Comparison of ENCODE assay signal across 26 mouse cellular contexts in genomic region chr5:132027859-132028498, GRCm38 (mm10).
DNase-seq lines count a peak whose midpoint lies in the region; ATAC-seq and TF ChIP-seq lines count a peak whose summit lies in the region.
"Had no signal": no experiment of that assay in that cellular context is flagged by ENCODE, and none has a peak within 500 bp of the region (broad histone marks: within the 10 kb centered on the region; RNA-seq: fewer than 3 reads in every experiment).

No protein-coding gene starts in this region.

- no peak overlapping the region for H3K4me3 ChIP-seq in forebrain, embryonic 15.5 days
- H3K4me3 ChIP-seq in forebrain, embryonic 10.5 days = no peak overlapping the region
- H3K4me3 ChIP-seq in lung, embryonic 16.5 days (ENCODE audit: low read length) = no peak overlapping the region
- H3K4me3 ChIP-seq in lung, postnatal 0 days (ENCODE audit: low read depth, low read length) = no peak overlapping the region
- H3K4me3 ChIP-seq in embryonic fibroblast, embryonic 13.5 days (ENCODE audit: insufficient read depth, low read length) = no peak overlapping the region
- H3K4me3 ChIP-seq: forebrain, embryonic 12.5 days; hindbrain, embryonic 10.5 days; hindbrain, embryonic 15.5 days; left cerebral cortex, adult 2 months; liver, embryonic 15.5 days; midbrain, embryonic 12.5 days; neural tube, embryonic 13.5 days; stomach, embryonic 15.5 days had no signal

- H3K27ac ChIP-seq in forebrain, embryonic 15.5 days (replicated peaks) = 0 out of 2 replicates have a peak overlapping the region, but pooled peaks have one; percentile 20
- no peak overlapping the region for H3K27ac ChIP-seq in forebrain, embryonic 10.5 days
- H3K27ac ChIP-seq in lung, embryonic 16.5 days (ENCODE audit: low read length) = no peak overlapping the region
- no peak overlapping the region for H3K27ac ChIP-seq in lung, postnatal 0 days (ENCODE audit: low read length)
- peak overlapping the region; percentile 82 for H3K27ac ChIP-seq in embryonic fibroblast, embryonic 13.5 days (ENCODE audit: insufficient read depth, low read length)
- H3K27ac ChIP-seq: forebrain, embryonic 12.5 days; hindbrain, embryonic 10.5 days; hindbrain, embryonic 15.5 days; left cerebral cortex, adult 2 months; liver, embryonic 15.5 days; midbrain, embryonic 12.5 days; neural tube, embryonic 13.5 days; stomach, embryonic 15.5 days had no signal

- 56% methylated on average over 5 of the region's 5 CpGs for WGBS in forebrain, embryonic 15.5 days
- WGBS in forebrain, embryonic 10.5 days = 85% methylated on average over 5 of the region's 5 CpGs
- 47% methylated on average over 5 of the region's 5 CpGs for WGBS in lung, embryonic 16.5 days
- 57% methylated on average over 5 of the region's 5 CpGs for WGBS in lung, postnatal 0 days

- no peaks in the 10 kb centered on the region for H3K36me3 ChIP-seq in forebrain, embryonic 15.5 days
- H3K36me3 ChIP-seq in forebrain, embryonic 10.5 days (replicated peaks) = 0 out of 2 replicates have a peak, but pooled peaks cover 4% of the 10 kb centered on the region
- no peaks in the 10 kb centered on the region for H3K36me3 ChIP-seq in lung, embryonic 16.5 days (ENCODE audit: control insufficient read depth, insufficient read depth, low read length)
- no peaks in the 10 kb centered on the region for H3K36me3 ChIP-seq in lung, postnatal 0 days (ENCODE audit: insufficient read depth, low read length)
- H3K36me3 ChIP-seq: forebrain, embryonic 12.5 days; hindbrain, embryonic 10.5 days; hindbrain, embryonic 15.5 days; liver, embryonic 15.5 days; midbrain, embryonic 12.5 days; neural tube, embryonic 13.5 days; stomach, embryonic 15.5 days had no signal

- no peak for TF ChIP-seq POLR2A in brain, embryonic 14.5 days (IDR thresholded peaks at IDR 0.05; ENCODE audit: borderline replicate concordance, extremely low read depth, insufficient read depth, insufficient read length, poor library complexity, severe bottlenecking)
- TF ChIP-seq POLR2A in embryonic fibroblast, embryonic 13.5 days (IDR thresholded peaks at IDR 0.05; ENCODE audit: low read depth, low read length) = no peak

- H3K9me3 ChIP-seq in forebrain, embryonic 15.5 days = no peaks in the 10 kb centered on the region
- no peaks in the 10 kb centered on the region for H3K9me3 ChIP-seq in forebrain, embryonic 10.5 days
- no peaks in the 10 kb centered on the region for H3K9me3 ChIP-seq in lung, embryonic 16.5 days (ENCODE audit: control insufficient read depth, low read length)
- no peaks in the 10 kb centered on the region for H3K9me3 ChIP-seq in lung, postnatal 0 days (ENCODE audit: low read length)
- H3K9me3 ChIP-seq: forebrain, embryonic 12.5 days; hindbrain, embryonic 10.5 days; hindbrain, embryonic 15.5 days; liver, embryonic 15.5 days; midbrain, embryonic 12.5 days; neural tube, embryonic 13.5 days; stomach, embryonic 15.5 days had no signal

- H3K27me3 ChIP-seq in forebrain, embryonic 15.5 days = no peaks in the 10 kb centered on the region
- no peaks in the 10 kb centered on the region; the same call in 1 of the 2 replicates for H3K27me3 ChIP-seq in forebrain, embryonic 10.5 days (ENCODE audit: poor library complexity, severe bottlenecking)
- H3K27me3 ChIP-seq in lung, embryonic 16.5 days (ENCODE audit: control insufficient read depth, insufficient read depth, low read depth, low read length) = no peaks in the 10 kb centered on the region
- no peaks in the 10 kb centered on the region for H3K27me3 ChIP-seq in lung, postnatal 0 days (replicated peaks; ENCODE audit: insufficient read depth, low read length)
- H3K27me3 ChIP-seq: forebrain, embryonic 12.5 days; hindbrain, embryonic 15.5 days; liver, embryonic 15.5 days; midbrain, embryonic 12.5 days; neural tube, embryonic 13.5 days; stomach, embryonic 15.5 days had no signal

- TF ChIP-seq CTCF in lung, postnatal 0 days (IDR thresholded peaks at IDR 0.05) = no peak
- TF ChIP-seq CTCF in brain, embryonic 14.5 days (IDR thresholded peaks at IDR 0.05; ENCODE audit: borderline replicate concordance, extremely low read depth, insufficient read depth, insufficient read length) = no peak
- TF ChIP-seq CTCF in embryonic fibroblast, embryonic 13.5 days (IDR thresholded peaks at IDR 0.05; ENCODE audit: borderline replicate concordance, insufficient read depth, low read length) = no peak

- ATAC-seq in forebrain, embryonic 15.5 days (replicated peaks) = no peak
- 0 out of 2 replicates have a peak, but pooled peaks have one; percentile 23 for ATAC-seq in lung, embryonic 16.5 days (ENCODE audit: low read depth)
- no peak for ATAC-seq in lung, postnatal 0 days
- ATAC-seq: Patski had no signal

- no peak for DNase-seq in forebrain, embryonic 10.5 days (ENCODE audit: extremely low spot score, low spot score)
- DNase-seq in lung, postnatal 0 days (ENCODE audit: low spot score) = no peak
- peak; percentile 40 for DNase-seq in brain, embryonic 14.5 days (ENCODE audit: low read depth)
- no peak for DNase-seq in left cerebral cortex, adult 9 months (ENCODE audit: low spot score in 2 of 2)
- DNase-seq in layer of hippocampus, postnatal 25 days (ENCODE audit: extremely low spot score in 1 of 2, low spot score in 1 of 2) = no peak
- DNase-seq: adrenal gland, postnatal 10 days; cerebellum, adult 18-20 months; cerebellum, postnatal 10 days; gastrocnemius, postnatal 10 days; heart, postnatal 14 days; lung, embryonic 14.5 days; lung, postnatal 36 days; thymus, adult 18-20 months; thymus, postnatal 25 days had no signal

- peaks cover 38% of the 10 kb centered on the region for H3K4me1 ChIP-seq in forebrain, embryonic 15.5 days
- peaks cover 18% of the 10 kb centered on the region for H3K4me1 ChIP-seq in forebrain, embryonic 10.5 days
- peaks cover 6% of the 10 kb centered on the region; the same call in 1 of the 2 replicates for H3K4me1 ChIP-seq in lung, embryonic 16.5 days (replicated peaks; ENCODE audit: control insufficient read depth, insufficient read depth, low read length)
- no peaks in the 10 kb centered on the region for H3K4me1 ChIP-seq in lung, postnatal 0 days (ENCODE audit: insufficient read depth, low read depth, low read length)
- H3K4me1 ChIP-seq in embryonic fibroblast, embryonic 13.5 days (ENCODE audit: control insufficient read depth, insufficient read depth, low read length) = peaks cover 3% of the 10 kb centered on the region; the same call in 1 of the 2 replicates
- H3K4me1 ChIP-seq: liver, embryonic 15.5 days; stomach, embryonic 15.5 days had no signal

- TF ChIP-seq EP300 in lung, postnatal 0 days (IDR thresholded peaks at IDR 0.05) = no peak

- no peak overlapping the region for H3K4me2 ChIP-seq in forebrain, embryonic 15.5 days (replicated peaks)
- no peak overlapping the region for H3K4me2 ChIP-seq in lung, embryonic 16.5 days (ENCODE audit: low read depth, low read length)
- no peak overlapping the region for H3K4me2 ChIP-seq in lung, postnatal 0 days (replicated peaks; ENCODE audit: low read depth, low read length)
- H3K4me2 ChIP-seq: forebrain, embryonic 12.5 days; hindbrain, embryonic 15.5 days; liver, embryonic 15.5 days; lung, embryonic 14.5 days; midbrain, embryonic 12.5 days; neural tube, embryonic 13.5 days; stomach, embryonic 15.5 days had no signal

- no peak overlapping the region for H3K9ac ChIP-seq in forebrain, embryonic 15.5 days (replicated peaks)
- no peak overlapping the region for H3K9ac ChIP-seq in lung, embryonic 16.5 days (ENCODE audit: low read length)
- no peak overlapping the region for H3K9ac ChIP-seq in lung, postnatal 0 days (replicated peaks; ENCODE audit: low read depth)
- H3K9ac ChIP-seq: forebrain, embryonic 12.5 days; hindbrain, embryonic 15.5 days; liver, embryonic 15.5 days; lung, embryonic 14.5 days; midbrain, embryonic 12.5 days; neural tube, embryonic 13.5 days; stomach, embryonic 15.5 days had no signal

Comparison
In these comparisons a context has a peak if more than half of its experiments do, and no peak if none do; other contexts are left out.
1. H3K27ac ChIP-seq: peak in forebrain, embryonic 15.5 days (single experiment) and embryonic fibroblast, embryonic 13.5 days (single experiment); none in forebrain, embryonic 10.5 days (single experiment), lung, embryonic 16.5 days (single experiment) and lung, postnatal 0 days (single experiment).